Mouse (Mus musculus): Measurements from ENCODE around the gene Sbf1. TPM values are rescaled to one million over a fixed set of nuclear protein-coding genes. Genes with fewer than 3 reads are reported as not detected.

The Sbf1 gene
- polyA plus RNA-seq (2012; fragmentation: generic; extraction: Trizol): 222 TPM

DNA sequence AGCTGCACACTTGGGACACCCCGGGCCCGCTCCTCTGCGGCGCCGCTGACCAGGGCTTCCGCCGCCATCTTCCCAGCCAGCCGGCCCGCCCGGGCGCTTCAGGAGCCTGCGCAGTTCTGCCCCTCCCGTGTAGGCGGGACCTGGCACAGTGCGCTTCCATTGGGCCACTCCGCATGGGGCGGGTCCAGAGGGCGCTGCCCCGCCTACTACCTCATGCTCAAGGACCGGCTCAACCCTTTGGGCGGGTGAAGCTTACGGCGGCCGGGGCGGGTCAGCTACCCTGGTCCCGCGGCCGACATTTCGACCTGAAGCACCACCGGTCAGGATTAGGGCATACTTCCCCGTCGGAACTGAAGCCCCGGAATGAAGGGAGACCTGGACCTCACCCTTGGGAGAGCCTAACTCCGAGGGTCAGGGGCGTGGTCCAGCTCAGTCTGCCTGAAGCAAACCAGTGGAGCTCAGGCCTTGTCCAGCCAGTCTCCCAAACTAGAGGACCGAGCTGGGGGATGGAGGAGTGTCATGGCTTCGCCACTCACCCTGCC is at the start of gene Sbf1:
Sbf1 (minus strand) TSS at position 122 of the 542 bp plus-strand sequence.
- Histone ChIP-seq H3K4me3 (peak within 1 kb of the TSS; percentile 76), H3ac (ENCODE audit: control insufficient read depth, insufficient read length) (peak within 1 kb of the TSS; percentile 72), H3K79me2 (ENCODE audit: control insufficient read depth, insufficient read depth) (peaks cover 47% of the 10 kb centered on the region), H3K36me3 (ENCODE audit: control insufficient read depth, insufficient read depth) (no peaks in the 10 kb centered on the region), H3K4me2 (ENCODE audit: low read depth) (peak within 1 kb of the TSS; percentile 86), H3K27me3 (ENCODE audit: control insufficient read depth, insufficient read depth, insufficient read length) (no peaks in the 10 kb centered on the region)
- TF ChIP-seq SRF (IDR thresholded peaks at IDR 0.05; ENCODE audit: control insufficient read depth, insufficient read length, low read depth) (peak; percentile 69), MYOG (IDR thresholded peaks at IDR 0.05; ENCODE audit: control insufficient read depth in 1 of 3, insufficient read depth in 1 of 3, insufficient read length in 2 of 3, low read depth in 2 of 3) (no peak), POLR2A (IDR thresholded peaks at IDR 0.05; ENCODE audit: insufficient read length, low read depth) (peak; percentile 88), MAX (IDR thresholded peaks at IDR 0.05; ENCODE audit: low read depth) (no peak), POLR2AphosphoS2 (IDR thresholded peaks at IDR 0.05; ENCODE audit: insufficient read length, low read depth) (peak; percentile 79), E2F4 (IDR thresholded peaks at IDR 0.05; ENCODE audit: insufficient read depth) (peak; percentile 21), REST (IDR thresholded peaks at IDR 0.05; ENCODE audit: insufficient read depth, insufficient read length) (peak; percentile 0)

DNA sequence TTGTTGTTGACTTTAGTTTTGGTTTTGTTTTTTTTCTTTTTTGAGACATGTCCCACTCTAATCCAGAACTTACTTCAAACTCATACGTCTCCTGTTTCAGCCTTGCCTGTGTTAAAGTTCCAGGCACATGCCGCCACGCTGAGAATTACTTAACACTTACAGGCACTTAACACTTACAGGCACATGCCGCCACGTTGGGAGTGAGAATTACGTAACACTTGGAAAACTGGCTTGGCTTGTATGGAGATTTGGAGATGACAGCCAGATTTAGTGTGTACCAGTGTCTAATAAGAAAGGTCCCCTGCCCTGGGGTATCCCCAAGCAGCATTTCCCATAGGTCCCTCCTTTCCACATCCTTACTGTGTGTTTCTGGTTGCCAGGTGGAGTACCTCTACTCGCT is 47.9 kb upstream of the Sbf1 start:
- Histone ChIP-seq H3K79me2 (ENCODE audit: control insufficient read depth, insufficient read depth) (peaks cover 39% of the 10 kb centered on the region), H3K4me3 (no peak overlapping the region), H3ac (ENCODE audit: control insufficient read depth, insufficient read length) (no peak overlapping the region), H3K36me3 (ENCODE audit: control insufficient read depth, insufficient read depth) (peaks cover 83% of the 10 kb centered on the region), H3K4me2 (ENCODE audit: low read depth) (no peak overlapping the region), H3K27me3 (ENCODE audit: control insufficient read depth, insufficient read depth, insufficient read length) (no peaks in the 10 kb centered on the region)
- no peak for TF ChIP-seq REST (IDR thresholded peaks at IDR 0.05; ENCODE audit: insufficient read depth, insufficient read length)
- no peak for TF ChIP-seq SRF (IDR thresholded peaks at IDR 0.05; ENCODE audit: control insufficient read depth, insufficient read length, low read depth)
- TF ChIP-seq MAX (IDR thresholded peaks at IDR 0.05; ENCODE audit: low read depth): no peak
- no peak for TF ChIP-seq E2F4 (IDR thresholded peaks at IDR 0.05; ENCODE audit: insufficient read depth)
- TF ChIP-seq POLR2A (IDR thresholded peaks at IDR 0.05; ENCODE audit: insufficient read length, low read depth): no peak
- no peak for TF ChIP-seq TCF3 (IDR thresholded peaks at IDR 0.05; ENCODE audit: insufficient read length, low read depth)
- TF ChIP-seq TCF12 (IDR thresholded peaks at IDR 0.05; ENCODE audit: insufficient read depth, poor library complexity, severe bottlenecking): no peak
- no peak for TF ChIP-seq MYOG (IDR thresholded peaks at IDR 0.05; ENCODE audit: control insufficient read depth in 1 of 3, insufficient read depth in 1 of 3, insufficient read length in 2 of 3, low read depth in 2 of 3)
- TF ChIP-seq CEBPB (IDR thresholded peaks at IDR 0.05; ENCODE audit: insufficient read depth, poor library complexity, severe bottlenecking): no peak
- TF ChIP-seq POLR2AphosphoS2 (IDR thresholded peaks at IDR 0.05; ENCODE audit: insufficient read length, low read depth): no peak
- TF ChIP-seq MYOD1 (IDR thresholded peaks at IDR 0.05; ENCODE audit: control insufficient read depth in 1 of 3, insufficient read length in 2 of 3, low read depth in 2 of 3): no peak
- TF ChIP-seq USF1 (IDR thresholded peaks at IDR 0.05; ENCODE audit: low read depth): no peak

DNA sequence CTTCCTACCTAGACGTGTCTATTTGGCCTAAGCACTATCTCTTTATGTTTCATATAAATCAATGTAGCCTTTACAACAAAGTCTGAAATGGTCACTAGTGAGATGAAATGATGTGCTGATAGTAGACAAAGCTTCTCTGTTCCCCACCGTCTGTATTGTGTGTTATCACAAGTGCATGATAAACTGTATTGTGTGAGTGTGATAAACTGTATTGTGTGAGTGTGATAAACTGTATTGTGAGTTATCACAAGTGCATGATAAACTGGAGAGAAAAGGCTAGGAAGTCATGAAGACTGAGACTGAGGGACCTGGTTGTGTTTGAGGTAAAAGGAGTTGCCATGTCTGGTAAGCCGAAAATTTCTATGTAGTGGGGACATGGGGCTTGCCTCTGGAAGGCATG is 43.7 kb upstream of the Sbf1 start:
- Histone ChIP-seq H3K36me3 (ENCODE audit: control insufficient read depth, insufficient read depth) (peaks cover 40% of the 10 kb centered on the region), H3K4me2 (ENCODE audit: low read depth) (no peak overlapping the region), H3ac (ENCODE audit: control insufficient read depth, insufficient read length) (no peak overlapping the region), H3K27me3 (ENCODE audit: control insufficient read depth, insufficient read depth, insufficient read length) (no peaks in the 10 kb centered on the region), H3K4me3 (no peak overlapping the region), H3K79me2 (ENCODE audit: control insufficient read depth, insufficient read depth) (peaks cover 76% of the 10 kb centered on the region)
- TF ChIP-seq MYOD1 (IDR thresholded peaks at IDR 0.05; ENCODE audit: control insufficient read depth in 1 of 3, insufficient read length in 2 of 3, low read depth in 2 of 3) (no peak), SRF (IDR thresholded peaks at IDR 0.05; ENCODE audit: control insufficient read depth, insufficient read length, low read depth) (no peak), E2F4 (IDR thresholded peaks at IDR 0.05; ENCODE audit: insufficient read depth) (no peak), TCF12 (IDR thresholded peaks at IDR 0.05; ENCODE audit: insufficient read depth, poor library complexity, severe bottlenecking) (no peak), POLR2A (IDR thresholded peaks at IDR 0.05; ENCODE audit: insufficient read length, low read depth) (no peak), POLR2AphosphoS2 (IDR thresholded peaks at IDR 0.05; ENCODE audit: insufficient read length, low read depth) (no peak), USF1 (IDR thresholded peaks at IDR 0.05; ENCODE audit: low read depth) (no peak), MAX (IDR thresholded peaks at IDR 0.05; ENCODE audit: low read depth) (no peak), REST (IDR thresholded peaks at IDR 0.05; ENCODE audit: insufficient read depth, insufficient read length) (no peak), TCF3 (IDR thresholded peaks at IDR 0.05; ENCODE audit: insufficient read length, low read depth) (no peak), MYOG (IDR thresholded peaks at IDR 0.05; ENCODE audit: control insufficient read depth in 1 of 3, insufficient read depth in 1 of 3, insufficient read length in 2 of 3, low read depth in 2 of 3) (no peak), CEBPB (IDR thresholded peaks at IDR 0.05; ENCODE audit: insufficient read depth, poor library complexity, severe bottlenecking) (no peak)

DNA sequence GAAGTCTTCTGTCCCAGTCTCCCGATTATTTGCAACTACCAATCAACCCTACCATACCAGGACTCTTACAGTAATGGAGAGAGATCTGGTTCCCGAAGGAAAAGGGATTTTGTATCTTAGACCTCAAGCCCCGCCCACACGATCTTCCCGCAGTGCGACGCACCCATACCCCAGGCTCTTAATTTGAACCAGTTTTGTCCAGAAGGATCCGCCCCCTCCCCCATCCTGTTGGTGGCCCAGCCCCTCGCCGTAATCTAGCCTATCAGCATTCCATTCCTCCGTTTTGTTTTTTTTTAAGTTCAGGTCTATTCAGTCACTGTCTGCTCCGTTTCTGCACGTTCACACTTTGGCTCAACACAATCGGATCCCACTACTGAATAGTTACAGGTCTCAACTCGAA is 41.3 kb upstream of the Sbf1 start:
- Histone ChIP-seq H3ac (ENCODE audit: control insufficient read depth, insufficient read length) (peak overlapping the region; percentile 67), H3K27me3 (ENCODE audit: control insufficient read depth, insufficient read depth, insufficient read length) (no peaks in the 10 kb centered on the region), H3K4me3 (peak overlapping the region; percentile 97), H3K36me3 (ENCODE audit: control insufficient read depth, insufficient read depth) (peaks cover 24% of the 10 kb centered on the region), H3K79me2 (ENCODE audit: control insufficient read depth, insufficient read depth) (peaks cover 71% of the 10 kb centered on the region), H3K4me2 (ENCODE audit: low read depth) (peak overlapping the region; percentile 86)
- TF ChIP-seq MAX (IDR thresholded peaks at IDR 0.05; ENCODE audit: low read depth) (no peak), TCF12 (IDR thresholded peaks at IDR 0.05; ENCODE audit: insufficient read depth, poor library complexity, severe bottlenecking) (no peak), POLR2A (IDR thresholded peaks at IDR 0.05; ENCODE audit: insufficient read length, low read depth) (peak; percentile 47), TCF3 (IDR thresholded peaks at IDR 0.05; ENCODE audit: insufficient read length, low read depth) (no peak), E2F4 (IDR thresholded peaks at IDR 0.05; ENCODE audit: insufficient read depth) (peak; percentile 13), POLR2AphosphoS2 (IDR thresholded peaks at IDR 0.05; ENCODE audit: insufficient read length, low read depth) (peak; percentile 58)
